Mouse (Mus musculus): ENCODE data around the gene Asap2. TPM values are rescaled to one million over a fixed set of nuclear protein-coding genes. Genes with fewer than 3 reads are reported as not detected.

Asap2 gene
- total and polyA plus RNA-seq, 3 experiments: 0.46 to 1.9 TPM; not detected in 1

DNA sequence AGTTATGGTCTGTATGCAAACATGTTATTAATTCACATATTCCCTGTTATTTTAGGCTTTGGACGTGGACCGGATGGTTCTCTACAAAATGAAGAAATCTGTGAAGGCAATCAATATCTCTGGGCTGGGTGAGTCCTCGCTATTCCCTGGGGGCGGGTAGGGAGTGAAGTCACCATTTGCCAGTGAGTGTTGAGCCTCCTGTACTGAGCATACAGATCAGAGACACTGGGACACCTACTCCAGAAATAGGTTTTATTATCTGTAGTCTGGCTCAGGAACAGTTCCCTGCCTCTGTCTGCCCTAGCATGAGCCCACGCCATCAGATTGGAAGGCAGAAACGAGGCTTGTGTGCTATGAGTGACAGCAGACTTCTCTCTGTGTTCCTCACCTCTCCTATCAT, 177.9 kb downstream of the Asap2 start:
- DNase-seq (ENCODE audit: low read depth, low spot score): no peak
- Histone ChIP-seq H3K79me2 (ENCODE audit: control insufficient read depth, insufficient read depth, low read length, poor library complexity) (no peaks in the 10 kb centered on the region), H3K4me1 (ENCODE audit: control insufficient read depth in 1 of 2, insufficient read depth in 2 of 2, low read length in 2 of 2) (no peaks in the 10 kb centered on the region), H3K9me3 (replicated peaks; ENCODE audit: insufficient read depth, low read length) (no peaks in the 10 kb centered on the region), H3K27ac (ENCODE audit: control insufficient read depth, low read depth, low read length) (no peak overlapping the region), H3K36me3 (ENCODE audit: control insufficient read depth in 1 of 2, insufficient read depth in 2 of 2, low read length in 2 of 2) (no peaks in the 10 kb centered on the region), H3K9ac (ENCODE audit: control insufficient read depth, low read depth, low read length, poor library complexity, severe bottlenecking) (no peak overlapping the region), H3K27me3 (ENCODE audit: control insufficient read depth in 1 of 2, insufficient read depth in 2 of 2, low read length in 2 of 2) (no peaks in the 10 kb centered on the region), H3K4me3 (ENCODE audit: control insufficient read depth in 1 of 2, insufficient read depth in 1 of 2, low read depth in 2 of 2, low read length in 2 of 2) (no peak overlapping the region)
- TF ChIP-seq SMC3 (IDR thresholded peaks at IDR 0.05; ENCODE audit: low read depth, low read length): no peak
- no peak for TF ChIP-seq HCFC1 (IDR thresholded peaks at IDR 0.05; ENCODE audit: low read depth, low read length)
- TF ChIP-seq RCOR1 (IDR thresholded peaks at IDR 0.05; ENCODE audit: low read depth, low read length): no peak
- TF ChIP-seq NELFE (IDR thresholded peaks at IDR 0.05; ENCODE audit: low read depth, low read length): no peak
- no peak for TF ChIP-seq ZKSCAN1 (IDR thresholded peaks at IDR 0.05; ENCODE audit: low read depth, low read length)
- no peak for TF ChIP-seq SIN3A (IDR thresholded peaks at IDR 0.05; ENCODE audit: low read length)
- TF ChIP-seq TBP (IDR thresholded peaks at IDR 0.05; ENCODE audit: low read depth, low read length): no peak
- TF ChIP-seq MEF2A (IDR thresholded peaks at IDR 0.05; ENCODE audit: extremely low read depth, insufficient replicate concordance, low read depth, low read length, poor library complexity, severe bottlenecking): no peak
- TF ChIP-seq MYB (IDR thresholded peaks at IDR 0.05; ENCODE audit: low read depth, low read length): no peak
- no peak for TF ChIP-seq ETS1 (IDR thresholded peaks at IDR 0.05; ENCODE audit: low read depth, low read length)
- no peak for TF ChIP-seq ZC3H11A (IDR thresholded peaks at IDR 0.05; ENCODE audit: low read depth, low read length)
- no peak for TF ChIP-seq USF2 (IDR thresholded peaks at IDR 0.05; ENCODE audit: borderline replicate concordance in 1 of 2, insufficient read depth in 1 of 2, low read depth in 1 of 2, low read length in 2 of 2)
- no peak for TF ChIP-seq CHD2 (IDR thresholded peaks at IDR 0.05; ENCODE audit: low read length)
- no peak for TF ChIP-seq GABPA (IDR thresholded peaks at IDR 0.05; ENCODE audit: low read depth, low read length)
- TF ChIP-seq ELF1 (IDR thresholded peaks at IDR 0.05; ENCODE audit: low read depth, low read length): no peak
- no peak for TF ChIP-seq UBTF (IDR thresholded peaks at IDR 0.05; ENCODE audit: borderline replicate concordance, insufficient read depth, low read depth, low read length)
- no peak for TF ChIP-seq POLR2AphosphoS2 (IDR thresholded peaks at IDR 0.05; ENCODE audit: low read length)
- no peak for TF ChIP-seq POLR2AphosphoS5 (IDR thresholded peaks at IDR 0.05; ENCODE audit: borderline replicate concordance, low read depth, low read length)
- TF ChIP-seq MAFK (IDR thresholded peaks at IDR 0.05; ENCODE audit: borderline replicate concordance, low read depth, low read length): no peak

DNA sequence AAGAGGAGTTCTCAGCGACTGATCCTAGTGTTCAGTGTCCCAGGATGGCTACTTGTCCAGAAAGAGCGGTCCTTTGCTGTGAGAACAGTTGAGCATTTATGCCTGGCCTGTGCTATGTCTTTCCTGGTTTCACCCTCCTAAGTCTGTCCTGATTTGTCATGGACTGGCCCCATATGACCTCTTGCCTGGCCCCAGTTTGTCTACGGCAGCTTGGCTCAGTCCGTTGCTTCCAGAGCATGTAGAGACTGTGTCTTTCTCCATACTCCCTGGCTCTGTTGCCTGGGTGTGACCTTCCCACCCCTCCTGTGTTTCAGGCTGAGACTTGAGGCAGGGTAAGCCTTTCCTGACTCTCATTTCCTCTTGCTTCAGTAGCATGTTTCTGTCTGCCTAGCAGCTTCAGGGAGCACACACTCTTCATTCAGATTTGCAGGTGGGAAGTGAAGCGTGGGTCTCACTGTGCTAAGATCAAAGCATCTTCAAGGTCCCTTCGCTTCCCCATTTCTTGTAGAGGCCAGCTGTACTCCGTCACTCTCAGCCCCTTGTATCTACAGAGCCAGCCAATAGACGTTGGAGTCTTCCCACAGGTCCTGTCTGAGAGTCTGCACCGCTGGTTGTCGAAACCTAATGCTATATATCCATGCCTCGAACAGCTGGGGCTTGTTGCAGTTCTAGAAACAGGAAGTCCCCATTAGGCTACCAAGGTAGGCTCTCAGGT, 181.7 kb downstream of the Asap2 start:
- H3K9ac ChIP-seq (ENCODE audit: control insufficient read depth, low read depth, low read length, poor library complexity, severe bottlenecking): no peak overlapping the region
- no peak for DNase-seq (ENCODE audit: low read depth, low spot score)
- no peak overlapping the region for H3K27ac ChIP-seq (ENCODE audit: control insufficient read depth, low read depth, low read length)
- no peak overlapping the region for H3K4me3 ChIP-seq (ENCODE audit: control insufficient read depth in 1 of 2, insufficient read depth in 1 of 2, low read depth in 2 of 2, low read length in 2 of 2)
- no peaks in the 10 kb centered on the region for H3K27me3 ChIP-seq (ENCODE audit: control insufficient read depth in 1 of 2, insufficient read depth in 2 of 2, low read length in 2 of 2)
- H3K36me3 ChIP-seq (ENCODE audit: control insufficient read depth in 1 of 2, insufficient read depth in 2 of 2, low read length in 2 of 2): no peaks in the 10 kb centered on the region
- H3K79me2 ChIP-seq (ENCODE audit: control insufficient read depth, insufficient read depth, low read length, poor library complexity): no peaks in the 10 kb centered on the region
- no peaks in the 10 kb centered on the region for H3K4me1 ChIP-seq (ENCODE audit: control insufficient read depth in 1 of 2, insufficient read depth in 2 of 2, low read length in 2 of 2)
- H3K9me3 ChIP-seq (replicated peaks; ENCODE audit: insufficient read depth, low read length): no peaks in the 10 kb centered on the region
- TF ChIP-seq TAL1 (IDR thresholded peaks at IDR 0.05; ENCODE audit: low read length): no peak

All from MEL (cell line).